Mouse (Mus musculus) midbrain, embryonic 11.5 days (tissue): ENCODE data around the gene Slc16a10. TPM values are rescaled to one million over a fixed set of nuclear protein-coding genes. Genes with fewer than 3 reads are reported as not detected.

Source experiments
- ATAC-seq: fragments of 200-750 bp; cut with Nextera tagmentation; 2 replicates; pipeline ENCODE4 v1.8.0; 2017; ENCODE audit warnings: moderate TSS enrichment, moderate library complexity; ENCODE audit not compliant: low FRiP score
- DNase-seq: peaks from one replicate; pipeline ENCODE4 v3.0.0; 2015; ENCODE audit warnings: low spot score; ENCODE audit errors: missing footprints
- H3K27ac ChIP-seq: fragments of 300-500 bp; sonication (generic); 2 replicates; pipeline ENCODE4 v1.5.1; 2014; ENCODE audit warnings: low read depth, low read length
- H3K27me3 ChIP-seq: fragments of 300-500 bp; sonication (generic); 2 replicates; pipeline ENCODE4 v1.6.1; 2014; ENCODE audit warnings: mild to moderate bottlenecking, low read length, moderate library complexity, mixed read lengths; ENCODE audit not compliant: control insufficient read depth, insufficient read depth
- H3K36me3 ChIP-seq: fragments of 300-500 bp; sonication (generic); 2 replicates; pipeline ENCODE4 v1.6.1; 2014; ENCODE audit warnings: mild to moderate bottlenecking, low read length, moderate library complexity, mixed read lengths; ENCODE audit not compliant: control insufficient read depth, insufficient read depth
- H3K4me1 ChIP-seq: fragments of 300-500 bp; sonication (generic); 2 replicates; pipeline ENCODE4 v1.6.1; 2014; ENCODE audit warnings: low read length; ENCODE audit not compliant: control insufficient read depth, insufficient read depth
- H3K4me2 ChIP-seq: fragments of 300-500 bp; sonication (generic); 2 replicates; pipeline ENCODE4 v1.6.1; 2014; ENCODE audit warnings: mild to moderate bottlenecking, moderate library complexity
- H3K4me3 ChIP-seq: fragments of 300-500 bp; sonication (generic); 2 replicates; pipeline ENCODE4 v1.5.1; 2014; ENCODE audit warnings: low read depth, low read length
- H3K9ac ChIP-seq: fragments of 300-500 bp; sonication (generic); 2 replicates; pipeline ENCODE4 v1.6.1; 2014; ENCODE audit warnings: low read length
- H3K9me3 ChIP-seq: fragments of 300-500 bp; sonication (generic); 2 replicates; pipeline ENCODE4 v1.6.1; 2016; ENCODE audit warnings: low read length; ENCODE audit not compliant: control insufficient read depth
- WGBS: fragments of 180-500 bp; shearing (Covaris S2); extraction: QIAGEN DNeasy Blood & Tissue Kit; methylation state at CpG from one replicate; pipeline ENCODE4 v1.1.7; 2014; 5-methylcytosine and 5-hydroxymethylcytosine counted together
- polyA plus RNA-seq: library from polyadenylated mRNA; unstranded; fragments of >200 nt; fragmentation: Nextera tagmentation; extraction: Ambion mirVana; gene quantifications from 2 replicates; pipeline ENCODE4 v1.2.1, GENCODE M21; 2014

The Slc16a10 gene
- polyA plus RNA-seq, 1 experiment from 2014 or later: 4.6 TPM

GRCm38 (mm10) chr10:40061926-40062325 is 80.1 kb downstream of the Slc16a10 start:
- ATAC-seq: no peak
- H3K9ac ChIP-seq: no peak overlapping the region
- H3K36me3 ChIP-seq: no peaks in the 10 kb centered on the region
- no peak overlapping the region for H3K4me2 ChIP-seq
- no peak overlapping the region for H3K27ac ChIP-seq
- no peak overlapping the region for H3K4me3 ChIP-seq
- H3K4me1 ChIP-seq: no peaks in the 10 kb centered on the region; the same call in 1 of the 2 replicates
- DNase-seq: no peak
- H3K27me3 ChIP-seq: no peaks in the 10 kb centered on the region
- no peaks in the 10 kb centered on the region for H3K9me3 ChIP-seq
- WGBS: 82% methylated on average over 5 of the region's 5 CpGs

GRCm38 (mm10) chr10:40058786-40059120 is 83.3 kb downstream of the Slc16a10 start:
- no peaks in the 10 kb centered on the region for H3K27me3 ChIP-seq
- H3K36me3 ChIP-seq: no peaks in the 10 kb centered on the region
- DNase-seq: no peak
- no peak overlapping the region for H3K4me3 ChIP-seq
- 90% methylated on average over 3 of the region's 3 CpGs for WGBS
- H3K4me1 ChIP-seq: no peaks in the 10 kb centered on the region
- no peak overlapping the region for H3K4me2 ChIP-seq
- no peak for ATAC-seq
- no peak overlapping the region for H3K27ac ChIP-seq
- H3K9ac ChIP-seq: no peak overlapping the region
- H3K9me3 ChIP-seq: no peaks in the 10 kb centered on the region

- Histone ChIP-seq H3K4me3 (no peak overlapping the region), H3K4me1 (no peaks in the 10 kb centered on the region), H3K9ac (no peak overlapping the region), H3K27ac (no peak overlapping the region), H3K9me3 (no peaks in the 10 kb centered on the region), H3K36me3 (no peaks in the 10 kb centered on the region), H3K27me3 (no peaks in the 10 kb centered on the region), H3K4me2 (no peak overlapping the region)
- ATAC-seq (no peak), DNase-seq (no peak)
- 64% methylated on average over 6 of the region's 6 CpGs for WGBS
Observed at GRCm38 (mm10) chr10:40058062-40058785, 83.8 kb downstream of the Slc16a10 start.

DNA sequence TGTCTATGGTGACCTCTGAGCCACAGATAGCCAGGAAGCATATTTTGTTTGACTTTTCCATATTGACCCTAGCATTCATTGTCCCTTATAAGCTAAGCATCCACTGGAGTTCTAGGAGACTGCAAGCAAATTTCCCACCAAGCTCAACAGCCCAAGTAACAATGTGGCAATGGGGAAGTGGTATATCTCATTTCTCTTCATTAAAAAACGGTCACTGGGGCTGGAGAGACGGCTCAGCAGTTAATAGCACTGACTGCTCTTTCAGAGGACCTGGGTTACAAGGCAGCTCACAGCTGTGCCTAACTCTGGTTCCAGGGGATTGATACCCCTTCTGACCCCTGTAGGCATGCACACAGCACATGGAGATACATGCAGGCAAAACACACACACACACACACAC is 84.4 kb downstream of the Slc16a10 start:
- Histone ChIP-seq H3K27ac (no peak overlapping the region), H3K36me3 (no peaks in the 10 kb centered on the region), H3K27me3 (no peaks in the 10 kb centered on the region), H3K9ac (no peak overlapping the region), H3K4me1 (no peaks in the 10 kb centered on the region), H3K4me3 (no peak overlapping the region), H3K9me3 (no peaks in the 10 kb centered on the region), H3K4me2 (no peak overlapping the region)
- WGBS: 58% methylated on average over 2 of the region's 2 CpGs
- ATAC-seq: no peak
- no peak for DNase-seq

DNA sequence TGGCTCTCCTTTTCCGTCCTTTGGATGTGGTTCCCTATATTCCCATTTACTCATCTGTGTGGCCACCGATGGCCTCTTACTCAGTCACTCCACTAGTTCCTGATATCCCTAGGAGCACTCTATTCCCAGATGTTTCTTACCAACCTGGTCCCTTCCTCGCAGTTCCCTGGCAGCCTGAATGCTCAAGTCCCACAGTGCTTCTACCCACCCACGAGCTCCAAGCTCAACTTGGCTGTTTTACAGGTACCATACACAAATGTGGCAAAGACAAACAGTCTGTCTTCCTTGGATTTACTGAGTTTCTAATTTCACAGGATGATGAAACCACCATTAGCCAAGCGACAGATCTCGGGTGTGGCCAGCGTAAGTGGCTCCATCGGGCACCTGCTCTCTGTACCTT is 87.6 kb downstream of the Slc16a10 start:
- WGBS: 91% methylated on average over 8 of the region's 8 CpGs
- Histone ChIP-seq H3K27me3 (no peaks in the 10 kb centered on the region), H3K4me3 (no peak overlapping the region), H3K27ac (no peak overlapping the region), H3K4me1 (no peaks in the 10 kb centered on the region), H3K36me3 (no peaks in the 10 kb centered on the region), H3K4me2 (no peak overlapping the region), H3K9ac (no peak overlapping the region), H3K9me3 (no peaks in the 10 kb centered on the region)
- ATAC-seq (no peak), DNase-seq (no peak)

GRCm38 (mm10) chr10:40053896-40054295 is 88.2 kb downstream of the Slc16a10 start:
- Histone ChIP-seq H3K27me3 (no peaks in the 10 kb centered on the region), H3K4me2 (no peak overlapping the region), H3K9me3 (no peaks in the 10 kb centered on the region), H3K4me3 (no peak overlapping the region), H3K36me3 (no peaks in the 10 kb centered on the region), H3K4me1 (no peaks in the 10 kb centered on the region), H3K27ac (no peak overlapping the region), H3K9ac (no peak overlapping the region)
- DNase-seq (no peak), ATAC-seq (no peak)
- WGBS: 93% methylated on average over 4 of the region's 4 CpGs

DNA sequence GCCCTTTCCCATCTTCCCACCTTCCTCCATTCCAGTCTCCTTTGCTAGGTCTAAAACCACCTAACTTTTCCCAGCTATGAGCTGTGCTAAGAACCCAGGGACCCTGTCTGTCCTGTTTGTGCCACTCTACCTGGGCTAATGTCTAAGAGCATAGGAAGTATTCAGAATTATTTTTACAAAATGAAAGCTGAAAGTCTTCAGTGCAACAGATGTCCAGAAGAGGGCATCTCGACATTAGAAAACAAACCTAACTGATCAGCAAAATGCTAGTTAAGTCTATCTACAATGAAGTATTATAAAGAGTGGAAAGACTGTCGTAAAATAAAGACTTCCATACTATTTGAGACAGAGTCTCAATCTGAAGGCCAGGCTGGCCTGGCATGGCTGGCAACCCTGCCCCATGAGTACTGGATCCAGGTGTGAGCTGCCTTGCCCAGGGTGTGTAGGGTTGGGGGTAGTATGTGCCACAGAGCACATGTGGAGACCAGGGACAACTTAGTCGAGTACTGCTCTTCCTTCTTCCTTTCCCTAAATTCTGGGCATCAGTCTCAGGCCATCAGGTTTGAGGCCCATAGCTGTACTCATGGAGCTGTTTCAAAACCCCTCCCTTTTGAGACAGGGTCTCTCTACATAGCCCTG is 88.7 kb downstream of the Slc16a10 start:
- no peaks in the 10 kb centered on the region for H3K27me3 ChIP-seq
- H3K4me3 ChIP-seq: no peak overlapping the region
- WGBS: 65% methylated on average over 3 of the region's 3 CpGs
- no peak overlapping the region for H3K9ac ChIP-seq
- H3K4me2 ChIP-seq: no peak overlapping the region
- H3K27ac ChIP-seq: no peak overlapping the region
- no peaks in the 10 kb centered on the region for H3K4me1 ChIP-seq
- no peaks in the 10 kb centered on the region for H3K36me3 ChIP-seq
- no peaks in the 10 kb centered on the region for H3K9me3 ChIP-seq
- ATAC-seq: no peak
- DNase-seq: no peak

- H3K9ac ChIP-seq: no peak overlapping the region
- no peaks in the 10 kb centered on the region for H3K9me3 ChIP-seq
- no peak overlapping the region for H3K4me3 ChIP-seq
- 85% methylated on average over 3 of the region's 3 CpGs for WGBS
- H3K4me2 ChIP-seq: no peak overlapping the region
- H3K27me3 ChIP-seq: no peaks in the 10 kb centered on the region
- no peaks in the 10 kb centered on the region for H3K36me3 ChIP-seq
- DNase-seq (no peak), ATAC-seq (no peak)
- no peak overlapping the region for H3K27ac ChIP-seq
- no peaks in the 10 kb centered on the region for H3K4me1 ChIP-seq
Observed at GRCm38 (mm10) chr10:40051997-40052396, 90.1 kb downstream of the Slc16a10 start.

DNA sequence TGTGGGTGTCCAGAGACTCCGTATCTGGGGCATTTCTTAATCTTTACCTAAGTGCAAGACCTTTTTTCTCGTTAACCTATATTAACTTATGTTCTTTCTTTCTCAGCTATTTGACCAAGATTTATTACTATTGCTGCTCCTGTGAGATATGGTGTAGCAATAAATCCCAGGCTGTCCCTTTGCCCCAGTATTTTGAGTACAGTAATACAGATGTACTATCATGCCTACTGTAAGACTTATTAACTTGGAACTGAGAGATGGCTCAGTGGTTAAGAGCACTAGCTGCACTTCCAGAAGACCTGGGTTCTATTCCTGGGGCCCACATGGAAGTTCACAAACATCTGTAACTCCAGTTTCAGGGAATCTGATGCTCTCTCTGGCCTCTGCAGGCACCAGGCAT is 91.3 kb downstream of the Slc16a10 start:
- Histone ChIP-seq H3K4me3 (no peak overlapping the region), H3K4me2 (no peak overlapping the region), H3K4me1 (no peaks in the 10 kb centered on the region), H3K27me3 (no peaks in the 10 kb centered on the region), H3K9me3 (no peaks in the 10 kb centered on the region), H3K9ac (no peak overlapping the region), H3K36me3 (no peaks in the 10 kb centered on the region), H3K27ac (no peak overlapping the region)
- DNase-seq: no peak
- ATAC-seq: no peak
- 88% methylated on average over 2 of the region's 2 CpGs for WGBS
